Mouse (Mus musculus) lung, postnatal 0 days (tissue): ENCODE measurements around the gene Ifngr1. TPM values are rescaled to one million over a fixed set of nuclear protein-coding genes. Genes with fewer than 3 reads are reported as not detected.
A peak's percentile ranks its signal among the peaks of the same experiment; 100 is the strongest.

ENCODE experiments used
- ATAC-seq: fragments of 200-750 bp; cut with Nextera tagmentation; 2 replicates; pipeline ENCODE4 v1.8.0; 2017; ENCODE audit warnings: moderate library complexity
- DNase-seq: peaks from one replicate; pipeline ENCODE4 v3.0.0-alpha.2; 2016; ENCODE audit warnings: low spot score
- H3K27ac ChIP-seq: fragments of 300-500 bp; sonication (generic); 2 replicates; pipeline ENCODE4 v1.5.1; 2014; ENCODE audit warnings: antibody characterized with exemption, mild to moderate bottlenecking, low read length, mixed read lengths
- H3K27me3 ChIP-seq: fragments of 300-500 bp; sonication (generic); replicated peaks from 2 replicates; pipeline ENCODE4 v1.6.1; 2014; ENCODE audit warnings: low read length, mixed read lengths; ENCODE audit not compliant: insufficient read depth
- H3K36me3 ChIP-seq: fragments of 300-500 bp; sonication (generic); 2 replicates; pipeline ENCODE4 v1.6.1; 2014; ENCODE audit warnings: low read length, mixed read lengths; ENCODE audit not compliant: insufficient read depth
- H3K4me1 ChIP-seq: fragments of 300-500 bp; sonication (generic); 2 replicates; pipeline ENCODE4 v1.6.1; 2014; ENCODE audit warnings: antibody characterized with exemption, low read depth, low read length, mixed read lengths; ENCODE audit not compliant: insufficient read depth
- H3K4me2 ChIP-seq: fragments of 300-500 bp; sonication (generic); replicated peaks from 2 replicates; pipeline ENCODE4 v1.6.1; 2014; ENCODE audit warnings: low read depth, mild to moderate bottlenecking, low read length, moderate library complexity, mixed read lengths
- H3K4me3 ChIP-seq: fragments of 300-500 bp; sonication (generic); 2 replicates; pipeline ENCODE4 v1.5.1; 2014; ENCODE audit warnings: low read depth, low read length
- H3K9ac ChIP-seq: fragments of 300-500 bp; sonication (generic); replicated peaks from 2 replicates; pipeline ENCODE4 v1.6.1; 2014; ENCODE audit warnings: low read depth, mild to moderate bottlenecking
- H3K9me3 ChIP-seq: fragments of 300-500 bp; sonication (generic); 2 replicates; pipeline ENCODE4 v1.6.1; 2016; ENCODE audit warnings: low read length, mixed read lengths
- CTCF ChIP-seq: IDR thresholded peaks from 2 replicates; pipeline ENCODE4 v1.5.1; 2016; ENCODE audit warnings: antibody characterized with exemption, mild to moderate bottlenecking
- EP300 ChIP-seq: IDR thresholded peaks from 2 replicates; pipeline ENCODE4 v1.6.1; 2016; ENCODE audit warnings: antibody characterized with exemption, mild to moderate bottlenecking, control low read depth
- WGBS: fragments of 180-500 bp; shearing (Covaris S2); extraction: QIAGEN DNeasy Blood & Tissue Kit; methylation state at CpG from one replicate; pipeline ENCODE4 v1.1.7; 2014; 5-methylcytosine and 5-hydroxymethylcytosine counted together
- polyA plus RNA-seq: library from polyadenylated mRNA; unstranded; fragments of >200 nt; fragmentation: Nextera tagmentation; extraction: Ambion mirVana; gene quantifications from 2 replicates; pipeline ENCODE4 v1.2.1, GENCODE M21; 2015

Gene Ifngr1
- 138 and 159 TPM in 2 replicates for polyA plus RNA-seq

DNA sequence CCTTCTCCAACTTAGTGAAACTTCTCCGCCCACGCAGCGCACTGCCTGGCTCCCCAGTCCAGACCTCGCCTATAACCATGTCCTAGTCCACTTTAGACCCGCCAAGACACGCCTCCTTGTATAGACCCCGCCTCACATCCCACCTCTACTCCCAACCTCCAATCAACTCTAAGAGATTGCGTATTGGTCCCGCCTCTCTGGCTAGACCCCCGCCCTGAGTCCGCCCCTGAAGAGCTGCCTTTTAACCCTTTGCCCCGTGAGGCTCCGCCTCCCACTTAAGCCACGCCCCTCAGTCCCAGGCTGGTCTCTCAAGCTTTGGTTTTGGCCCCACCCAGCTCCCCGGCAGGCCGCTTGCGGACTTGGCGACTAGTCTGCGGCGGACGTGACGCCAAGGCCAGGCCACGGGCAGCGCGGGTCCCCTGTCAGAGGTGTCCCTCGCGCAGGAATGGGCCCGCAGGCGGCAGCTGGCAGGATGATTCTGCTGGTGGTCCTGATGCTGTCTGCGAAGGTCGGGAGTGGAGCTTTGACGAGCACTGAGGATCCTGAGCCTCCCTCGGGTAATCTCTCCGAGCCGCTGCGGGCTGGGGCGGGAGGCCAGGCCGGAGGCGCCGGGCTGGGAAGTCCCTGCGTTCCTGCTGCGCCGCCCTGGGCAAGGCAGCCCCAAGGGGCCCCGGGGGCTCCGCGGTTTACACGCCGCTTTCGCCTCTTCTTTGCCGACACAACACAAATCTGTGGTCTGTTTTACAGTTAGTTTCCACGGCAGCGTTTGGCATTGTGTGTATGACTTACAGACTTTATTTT, at the start of gene Ifngr1:
Gene Ifngr1 (plus strand): TSS at position 309 of the 801 bp plus-strand sequence.
- Histone ChIP-seq H3K4me2 (peak within 1 kb of the TSS; percentile 47), H3K9me3 (no peaks in the 10 kb centered on the region), H3K9ac (peak within 1 kb of the TSS; percentile 90), H3K4me3 (peak within 1 kb of the TSS; percentile 83), H3K27me3 (no peaks in the 10 kb centered on the region), H3K4me1 (peaks cover 22% of the 10 kb centered on the region; the same call in 1 of the 2 replicates), H3K36me3 (no peaks in the 10 kb centered on the region), H3K27ac (peak within 1 kb of the TSS; percentile 96)
- under 1% methylated on average over 51 of the region's 52 CpGs for WGBS
- peak; percentile 99 for DNase-seq
- ATAC-seq = peak; percentile 98
- TF ChIP-seq EP300 (no peak), CTCF (0 out of 2 replicates have a peak, but pooled peaks have one; percentile 3)

DNA sequence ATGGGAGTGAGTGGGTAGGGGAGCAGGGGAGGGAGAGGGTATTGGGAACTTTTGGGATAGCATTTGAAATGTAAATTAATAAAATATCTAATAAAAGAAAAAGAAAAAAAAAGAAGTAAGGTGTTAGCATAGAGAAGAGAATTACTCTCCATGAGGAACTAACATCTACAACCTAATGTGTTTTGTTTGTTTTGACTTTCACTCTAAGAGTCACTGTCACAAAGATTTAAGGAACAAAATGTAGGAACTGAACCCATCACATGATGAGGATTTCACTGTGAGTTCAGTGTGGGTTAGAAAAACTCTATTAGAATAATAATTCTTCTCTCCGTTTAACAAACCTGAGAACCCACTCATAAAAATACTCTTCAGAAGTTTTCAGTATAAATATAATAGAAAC, 44.9 kb upstream of the Ifngr1 start:
- DNase-seq (no peak), ATAC-seq (no peak)
- no peaks in the 10 kb centered on the region for H3K9me3 ChIP-seq
- H3K4me1 ChIP-seq = no peaks in the 10 kb centered on the region
- 98% methylated on average over 1 of the region's 1 CpGs for WGBS
- no peak overlapping the region for H3K9ac ChIP-seq
- no peaks in the 10 kb centered on the region for H3K27me3 ChIP-seq
- no peak for TF ChIP-seq CTCF
- TF ChIP-seq EP300 = no peak
- H3K36me3 ChIP-seq = no peaks in the 10 kb centered on the region
- H3K4me2 ChIP-seq = no peak overlapping the region
- H3K27ac ChIP-seq = no peak overlapping the region
- H3K4me3 ChIP-seq = no peak overlapping the region

- Histone ChIP-seq H3K4me3 (no peak overlapping the region), H3K4me1 (no peaks in the 10 kb centered on the region), H3K9me3 (no peaks in the 10 kb centered on the region), H3K27ac (no peak overlapping the region), H3K9ac (no peak overlapping the region), H3K4me2 (no peak overlapping the region), H3K27me3 (no peaks in the 10 kb centered on the region), H3K36me3 (no peaks in the 10 kb centered on the region)
- ATAC-seq (no peak), DNase-seq (peak; percentile 20)
- WGBS = 48% methylated on average over 1 of the region's 1 CpGs
- TF ChIP-seq EP300 (no peak), CTCF (no peak)
These were observed 43.7 kb upstream of the Ifngr1 start for GRCm38 (mm10) chr10:19548016-19548415.

DNA sequence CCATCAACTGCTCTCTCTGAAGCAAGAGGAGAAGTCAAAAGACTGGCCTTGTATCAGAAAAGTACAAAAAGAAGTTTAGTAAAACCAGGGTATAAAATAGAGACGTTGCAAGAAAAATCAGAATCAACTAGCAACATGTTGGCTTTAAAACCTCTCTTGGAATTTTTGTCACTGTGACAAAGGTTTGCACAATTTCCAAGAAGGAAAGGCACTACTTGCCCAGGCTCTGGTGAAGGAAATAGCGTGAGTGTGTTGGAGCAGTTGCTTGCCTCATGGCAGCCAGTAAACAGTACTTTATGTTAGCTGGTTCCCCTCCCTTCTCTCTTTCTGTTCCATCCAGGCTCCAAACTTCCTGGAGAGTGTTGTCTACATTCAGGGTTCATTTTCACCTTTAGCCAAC, 43.3 kb upstream of the Ifngr1 start:
- Histone ChIP-seq H3K36me3 (no peaks in the 10 kb centered on the region), H3K4me1 (no peaks in the 10 kb centered on the region), H3K4me3 (no peak overlapping the region), H3K27ac (no peak overlapping the region), H3K9me3 (no peaks in the 10 kb centered on the region), H3K4me2 (no peak overlapping the region), H3K27me3 (no peaks in the 10 kb centered on the region), H3K9ac (no peak overlapping the region)
- DNase-seq (peak; percentile 51), ATAC-seq (no peak)
- no peak for TF ChIP-seq CTCF
- TF ChIP-seq EP300 = no peak
- 64% methylated on average over 2 of the region's 2 CpGs for WGBS

DNA sequence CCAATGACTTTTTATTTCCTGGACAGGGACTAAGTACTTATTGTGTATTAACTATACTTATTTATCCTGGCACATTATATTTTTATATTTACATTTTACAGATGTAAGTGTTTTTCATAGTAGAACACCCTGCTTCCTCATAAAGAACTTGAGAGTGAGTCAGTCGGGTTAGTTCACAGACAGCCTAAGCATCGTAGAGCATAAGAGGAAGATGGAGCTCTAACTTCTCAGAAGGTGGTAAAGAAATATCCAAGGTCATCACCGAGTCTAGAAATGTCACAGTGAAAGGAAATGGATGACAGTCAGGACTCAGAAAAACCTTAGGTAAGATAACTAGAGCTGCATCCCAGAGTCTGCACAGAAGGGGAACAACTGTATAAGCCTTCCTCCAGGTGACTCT, 40.2 kb upstream of the Ifngr1 start:
- H3K4me3 ChIP-seq = no peak overlapping the region
- 78% methylated on average over 3 of the region's 3 CpGs for WGBS
- ATAC-seq = no peak

GRCm38 (mm10) chr10:19553857-19554256, 37.9 kb upstream of the Ifngr1 start:
- Histone ChIP-seq H3K9me3 (no peaks in the 10 kb centered on the region), H3K36me3 (no peaks in the 10 kb centered on the region), H3K4me3 (no peak overlapping the region), H3K27me3 (no peaks in the 10 kb centered on the region), H3K9ac (no peak overlapping the region), H3K4me2 (no peak overlapping the region), H3K27ac (no peak overlapping the region), H3K4me1 (no peaks in the 10 kb centered on the region)
- ATAC-seq (no peak), DNase-seq (no peak)
- TF ChIP-seq EP300 = no peak
- TF ChIP-seq CTCF = no peak
- WGBS = 75% methylated on average over 2 of the region's 2 CpGs

More for the DNA sequence above, 40.2 kb upstream of the Ifngr1 start:
- no peak overlapping the region for H3K9ac ChIP-seq
- no peaks in the 10 kb centered on the region for H3K4me1 ChIP-seq
- no peak overlapping the region for H3K4me2 ChIP-seq
- H3K27ac ChIP-seq = no peak overlapping the region
- TF ChIP-seq CTCF = no peak
- no peak for TF ChIP-seq EP300
- H3K36me3 ChIP-seq = no peaks in the 10 kb centered on the region
- DNase-seq = no peak
- no peaks in the 10 kb centered on the region for H3K27me3 ChIP-seq
- no peaks in the 10 kb centered on the region for H3K9me3 ChIP-seq
